Mouse (Mus musculus): ENCODE measurements around the gene Rbbp8nl. TPM values are rescaled to one million over a fixed set of nuclear protein-coding genes. Genes with fewer than 3 reads are reported as not detected.
"Not testable (repeated sequence)": the region's sequence is repeated elsewhere in the genome, so short reads cannot be mapped to it uniquely, and the experiment has no call there.

The Rbbp8nl gene
- total RNA-seq, 2 experiments from 2014 or later: not detected

- not testable (repeated sequence) for DNase-seq (ENCODE audit: low spot score in 2 of 2)
Measured at GRCm38 (mm10) chr2:180258951-180259484, 30.7 kb downstream of the Rbbp8nl start.

- no peak for DNase-seq (ENCODE audit: low spot score in 2 of 2)
Measured at GRCm38 (mm10) chr2:180257963-180258865, 31.5 kb downstream of the Rbbp8nl start.

- DNase-seq (ENCODE audit: low spot score in 2 of 2): peak; percentile 93 to 99
Measured at GRCm38 (mm10) chr2:180257001-180257521, 32.6 kb downstream of the Rbbp8nl start, which contains the start of gene Rps21. TSS of gene Rps21 (plus strand) at chr2:180257377.

DNA sequence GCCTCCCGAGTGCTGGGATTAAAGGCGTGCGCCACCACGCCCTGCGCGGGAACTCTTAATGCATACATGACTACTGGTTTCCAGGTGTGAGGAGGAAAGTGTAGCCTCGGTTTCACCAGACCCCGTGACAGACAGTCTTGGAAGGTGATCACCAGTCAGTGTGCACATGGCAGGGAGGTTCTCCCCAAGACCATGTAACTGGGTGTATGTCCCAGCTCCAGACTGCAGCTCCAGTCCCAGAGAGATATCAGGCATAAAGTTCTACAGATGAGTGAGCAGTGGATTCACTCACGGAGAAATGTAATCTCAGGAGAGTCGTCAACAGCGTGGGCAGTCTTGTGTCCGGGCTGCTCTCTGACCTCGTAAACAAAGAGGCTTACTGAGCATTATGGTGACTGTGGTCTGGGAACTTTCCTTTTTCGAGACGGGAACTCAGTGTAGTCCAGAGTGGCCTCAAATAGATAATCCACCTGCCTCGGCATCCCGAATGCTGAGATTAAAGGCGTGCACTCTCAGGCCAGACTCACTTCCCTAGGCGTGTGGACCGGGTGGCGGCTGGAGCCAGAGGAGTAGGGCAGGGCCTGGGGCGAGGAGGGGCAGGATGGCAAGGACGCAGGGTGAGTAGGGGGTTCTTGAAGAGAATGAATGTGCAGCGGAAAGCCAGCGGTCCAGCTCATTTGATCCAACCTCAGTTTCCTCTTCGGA lies 33.2 kb downstream of the Rbbp8nl start:
- DNase-seq (ENCODE audit: low spot score in 2 of 2): no peak

DNA sequence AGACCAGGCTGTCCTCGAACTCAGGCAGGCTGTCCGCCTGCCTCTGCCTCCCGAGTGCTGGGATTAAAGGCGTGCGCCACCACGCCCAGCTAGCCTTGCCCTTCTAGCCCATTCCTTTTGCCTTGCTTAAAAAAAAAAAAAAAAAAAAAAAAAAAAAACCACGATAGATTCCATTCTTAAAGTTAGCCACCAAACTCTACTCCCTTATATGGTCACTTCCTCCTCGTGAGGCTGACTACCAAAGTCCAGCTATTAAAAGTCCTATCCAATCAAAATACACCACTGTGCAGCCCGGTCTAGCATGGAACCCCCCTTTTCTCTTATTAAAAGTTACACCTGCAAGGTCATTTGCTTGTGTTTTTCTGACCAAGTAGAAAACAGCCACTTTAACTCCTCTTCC lies 34.0 kb downstream of the Rbbp8nl start:
- no peak for DNase-seq (ENCODE audit: low spot score in 2 of 2)

GRCm38 (mm10) chr2:180254436-180255209 lies 35.1 kb downstream of the Rbbp8nl start:
- no peak for DNase-seq (ENCODE audit: low spot score in 2 of 2)

GRCm38 (mm10) chr2:180251838-180252237 lies 37.8 kb downstream of the Rbbp8nl start:
- no peak for DNase-seq (ENCODE audit: low spot score in 2 of 2)

DNA sequence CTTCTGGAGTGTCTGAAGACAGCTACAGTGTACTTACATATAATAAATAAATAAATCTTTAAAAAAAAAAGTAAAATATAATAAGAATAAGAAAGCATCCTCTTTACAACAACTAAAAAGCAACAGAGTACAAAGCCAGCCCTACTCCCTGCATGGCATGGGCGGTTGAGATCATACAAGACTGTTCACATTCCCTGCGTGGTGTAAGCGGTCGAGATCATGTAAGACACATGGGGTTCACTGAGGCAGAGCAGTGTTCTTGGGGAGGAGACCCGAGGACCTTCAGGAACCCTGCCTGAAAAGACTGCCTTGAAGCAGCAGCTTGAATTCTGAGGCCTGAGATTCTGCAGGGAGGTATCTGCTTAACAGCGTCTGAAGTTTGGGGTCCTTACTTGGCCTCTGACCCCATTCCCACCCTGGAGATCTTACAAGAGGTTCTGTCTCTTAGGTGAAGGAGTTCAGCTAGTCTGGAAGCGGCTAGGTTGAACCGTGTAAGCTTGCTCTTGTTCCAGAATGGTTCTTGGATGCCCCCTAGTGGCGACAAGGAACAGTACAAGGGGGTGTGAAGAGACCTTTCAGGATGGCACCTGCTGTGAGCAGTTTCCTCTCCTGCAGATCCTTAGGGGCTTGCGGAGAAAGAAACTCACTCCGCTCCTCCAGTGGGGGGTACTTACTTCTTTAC lies 38.6 kb downstream of the Rbbp8nl start:
- DNase-seq (ENCODE audit: low spot score in 2 of 2): peak; percentile 77 to 87

DNA sequence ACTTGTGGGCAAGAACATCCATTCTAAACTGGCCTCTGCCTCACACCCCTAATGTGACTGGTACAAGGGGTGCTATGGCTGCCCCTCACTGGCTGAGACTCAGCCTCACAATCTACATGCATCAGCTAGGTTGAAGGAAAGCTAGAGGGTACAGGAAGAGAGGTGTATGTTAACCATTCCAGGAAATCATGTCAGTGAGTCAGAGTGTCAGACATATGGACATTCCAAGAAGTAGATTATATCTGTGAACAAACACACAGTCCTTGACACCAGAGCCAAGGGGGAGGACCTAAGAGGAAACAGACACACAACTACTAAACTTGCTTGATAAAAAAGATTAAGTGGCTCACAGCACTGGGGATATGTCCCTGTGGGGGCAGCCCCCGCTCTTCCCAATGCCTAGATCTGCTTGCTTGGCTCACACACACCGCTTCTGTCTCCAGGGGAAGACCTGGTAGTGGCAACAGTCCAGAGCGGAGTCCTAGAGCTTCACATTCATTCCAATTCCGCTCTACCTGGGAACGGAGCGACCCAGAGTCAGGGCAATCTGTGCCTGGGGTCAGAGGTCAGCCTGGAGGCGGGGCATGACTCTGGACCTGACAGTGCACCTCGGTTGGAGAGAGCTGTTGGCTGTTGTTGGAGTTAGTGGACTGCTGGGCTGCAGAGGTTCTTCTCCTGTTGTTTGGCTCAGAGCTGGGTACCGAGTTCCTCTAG lies 40.6 kb downstream of the Rbbp8nl start:
- no peak for DNase-seq (ENCODE audit: low spot score in 2 of 2)

DNA sequence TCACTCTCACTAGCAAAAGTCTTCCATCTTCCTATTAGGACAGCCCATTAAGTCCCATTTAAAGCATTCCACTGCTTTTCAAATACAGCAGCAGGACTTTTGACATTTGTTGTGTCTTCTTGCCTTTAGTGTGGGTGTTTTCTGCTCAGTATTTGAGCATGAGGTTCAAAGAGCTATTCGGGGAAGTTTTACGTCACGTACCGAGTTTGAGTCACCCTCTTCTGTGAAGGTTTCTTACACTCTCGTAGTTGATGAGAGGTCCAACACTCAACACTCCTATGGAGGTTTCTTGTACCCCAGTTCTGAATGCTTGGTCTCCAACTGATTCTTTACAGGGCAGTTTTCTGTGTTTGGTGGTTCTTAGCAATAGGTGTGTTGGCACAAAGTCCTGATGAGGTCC lies 41.8 kb downstream of the Rbbp8nl start:
- no peak for DNase-seq (ENCODE audit: low spot score in 2 of 2)

DNA sequence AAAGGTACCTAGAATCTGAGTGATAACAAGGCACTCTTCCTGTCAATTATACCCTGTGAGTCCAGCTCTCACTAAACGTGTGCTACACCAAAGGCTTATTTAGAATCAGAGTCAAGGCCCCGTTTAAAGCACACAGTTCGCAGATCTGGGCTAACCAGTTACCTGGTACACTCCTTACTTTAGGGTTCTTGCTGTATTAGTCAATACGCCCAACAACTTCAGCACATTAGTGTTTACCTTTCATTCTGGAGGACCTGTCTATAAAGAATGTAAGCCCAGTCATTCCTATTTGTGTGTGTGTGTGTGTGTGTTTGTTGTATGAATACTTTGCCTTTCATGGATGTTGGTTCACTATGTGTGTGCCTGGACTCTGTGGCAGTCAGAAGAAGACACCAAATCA lies 46.6 kb downstream of the Rbbp8nl start:
- DNase-seq (ENCODE audit: low spot score in 2 of 2): no peak

DNA sequence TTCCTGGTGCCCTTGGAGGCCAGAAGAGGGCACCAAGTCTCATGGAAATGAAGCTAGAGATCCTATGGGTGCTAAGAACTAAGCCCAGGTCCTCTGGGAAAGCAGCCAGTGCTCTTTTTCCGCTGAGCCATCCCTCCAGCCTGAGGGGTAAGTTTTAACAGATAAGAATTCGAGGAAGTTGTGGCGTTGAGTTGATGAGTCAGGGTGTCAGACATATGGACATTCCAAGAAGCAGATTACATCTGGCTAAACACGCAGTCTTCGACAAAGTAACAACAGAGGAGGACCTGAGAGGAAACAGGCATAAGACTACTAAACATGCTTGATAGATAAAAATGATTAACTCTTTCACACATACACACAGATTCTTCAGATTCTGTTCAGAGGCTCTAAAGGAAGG lies 51.1 kb downstream of the Rbbp8nl start:
- DNase-seq (ENCODE audit: low spot score in 2 of 2): no peak

DNA sequence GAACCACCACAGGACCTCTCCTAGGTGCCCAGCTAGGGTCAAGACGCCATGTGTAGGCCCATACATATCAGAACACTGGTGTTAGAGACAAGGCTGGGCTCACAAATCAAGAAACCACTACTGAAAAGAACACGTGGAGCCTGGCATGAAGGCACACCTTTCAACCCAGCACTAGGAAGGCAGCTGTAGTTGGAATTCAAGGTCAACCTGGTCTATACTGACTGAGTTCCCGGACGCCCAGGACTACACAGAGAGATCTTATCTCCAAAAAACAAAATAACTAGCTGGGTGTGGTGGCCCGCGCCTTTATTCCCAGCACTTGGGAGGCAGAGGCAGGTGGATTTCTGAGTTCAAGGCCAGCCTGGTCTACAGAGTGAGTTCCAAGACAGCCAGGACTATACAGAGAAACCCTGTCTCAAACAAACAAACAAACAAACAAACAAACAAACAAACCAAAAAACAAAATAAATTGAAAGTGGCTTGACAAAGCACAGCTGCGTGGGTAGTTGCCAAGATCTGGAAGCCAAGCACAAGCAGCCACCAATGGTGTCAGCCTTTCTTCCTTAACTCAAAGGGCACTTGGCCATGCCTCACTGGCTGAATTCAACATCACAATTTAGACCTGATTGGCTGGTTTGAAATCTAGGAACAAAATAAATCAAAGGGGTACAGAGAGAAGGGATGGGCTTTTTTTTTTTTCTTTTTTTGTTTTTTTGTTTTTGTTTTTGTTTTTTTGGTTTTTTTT lies 51.9 kb downstream of the Rbbp8nl start:
- DNase-seq (ENCODE audit: low spot score in 2 of 2): no peak

DNA sequence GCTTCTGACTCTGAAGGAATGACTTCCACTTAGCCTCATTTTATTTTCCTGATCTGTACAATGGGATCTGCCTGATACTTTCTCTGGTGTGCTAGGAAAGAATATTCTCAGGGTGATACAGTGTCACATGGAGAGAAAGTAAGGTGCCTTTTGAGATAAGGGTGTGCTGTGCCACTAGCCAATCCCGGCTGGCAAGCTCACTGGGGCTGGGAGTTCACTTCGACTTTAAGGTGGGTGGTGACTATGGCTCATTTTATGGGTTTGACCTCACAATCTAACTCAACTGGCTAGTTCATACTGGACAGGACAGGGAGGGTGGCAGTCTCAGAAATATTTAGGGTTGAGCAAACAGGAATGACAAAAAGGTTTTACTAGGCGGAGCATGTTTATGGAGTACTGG lies 52.7 kb downstream of the Rbbp8nl start:
- no peak for DNase-seq (ENCODE audit: low spot score in 2 of 2)

DNA sequence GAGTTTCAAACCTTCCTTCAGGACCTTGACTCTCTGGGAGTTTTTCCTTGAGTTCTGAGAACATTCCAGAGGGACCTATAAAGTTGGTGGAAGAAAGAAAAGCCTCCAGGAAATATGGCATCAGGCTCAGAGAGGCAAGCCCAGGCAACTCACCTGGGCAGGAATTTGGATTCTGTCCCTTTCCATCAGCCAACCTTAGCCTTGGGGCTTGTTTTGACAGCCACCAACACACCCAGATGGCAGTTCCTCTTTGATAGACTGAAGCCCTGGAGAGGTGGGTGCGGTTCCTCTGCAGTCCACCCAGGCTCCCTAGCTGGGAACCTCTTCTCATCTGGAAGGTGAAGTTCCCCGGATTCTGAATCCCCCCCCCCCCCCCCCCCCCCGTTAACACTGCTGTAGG lies 53.2 kb downstream of the Rbbp8nl start:
- no peak for DNase-seq (ENCODE audit: low spot score in 2 of 2)

- DNase-seq (ENCODE audit: low spot score in 2 of 2): no peak
Measured at GRCm38 (mm10) chr2:180235788-180236187, 53.9 kb downstream of the Rbbp8nl start.

GRCm38 (mm10) chr2:180234980-180235379 lies 54.7 kb downstream of the Rbbp8nl start:
- DNase-seq (ENCODE audit: low spot score in 2 of 2): no peak

DNA sequence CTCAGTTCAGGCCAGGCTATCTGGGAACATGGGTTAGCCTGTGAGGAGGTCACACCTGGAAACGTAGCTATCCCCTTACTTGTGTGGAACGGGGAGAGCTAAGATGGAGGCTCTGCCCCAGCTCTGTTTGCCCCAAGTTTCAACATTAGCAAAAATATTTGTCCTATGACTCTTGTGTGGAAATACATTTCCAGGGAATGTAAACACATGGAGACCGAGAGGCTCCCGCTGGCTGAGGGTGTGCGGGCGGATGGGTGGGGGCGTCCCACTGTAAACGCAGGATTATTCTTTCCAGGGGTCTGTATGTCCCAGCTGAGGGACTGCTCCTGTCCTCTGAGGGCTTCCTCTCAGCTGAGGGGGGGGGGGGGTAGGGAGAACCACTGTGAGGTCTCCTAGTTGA lies 55.3 kb downstream of the Rbbp8nl start:
- no peak for DNase-seq (ENCODE audit: low spot score in 2 of 2)

Data from layer of hippocampus, postnatal 14 days (tissue).